Mouse (Mus musculus) cerebellum, adult 18-20 months (tissue): Measurements from ENCODE around the gene Theg.

Source experiments
- DNase-seq, 2 experiments: peaks; one replicate each; pipeline ENCODE4 v3.0.0; 2021

The Theg gene

GRCm38 (mm10) chr10:79587061-79587751, at the start of gene Theg:
Theg (minus strand) TSS chr10:79587331.
- DNase-seq = no peak

GRCm38 (mm10) chr10:79636287-79636686, 49.2 kb upstream of the Theg start:
- DNase-seq = peak; percentile 50 to 57

- DNase-seq = no peak
Measured at GRCm38 (mm10) chr10:79633006-79633777, 46.1 kb upstream of the Theg start.

GRCm38 (mm10) chr10:79631432-79631831, 44.3 kb upstream of the Theg start:
- DNase-seq = no peak

- DNase-seq = no peak
Measured at GRCm38 (mm10) chr10:79628377-79628776, 41.2 kb upstream of the Theg start.

GRCm38 (mm10) chr10:79626156-79626555, 39.0 kb upstream of the Theg start:
- no peak for DNase-seq

- no peak for DNase-seq
Measured at GRCm38 (mm10) chr10:79625398-79625797, 38.3 kb upstream of the Theg start.

- peak in 1 of 2 experiments; percentile 21 for DNase-seq
Measured at GRCm38 (mm10) chr10:79623950-79624349, 36.8 kb upstream of the Theg start.

GRCm38 (mm10) chr10:79616376-79616775, 29.2 kb upstream of the Theg start:
- DNase-seq = no peak

- peak; percentile 47 to 53 for DNase-seq
Measured at GRCm38 (mm10) chr10:79615860-79616259, 28.7 kb upstream of the Theg start.

- DNase-seq = no peak
Measured at GRCm38 (mm10) chr10:79614305-79614643, 27.1 kb upstream of the Theg start.

- peak; percentile 66 to 72 for DNase-seq
Measured at GRCm38 (mm10) chr10:79613578-79614304, 26.6 kb upstream of the Theg start, which contains the start of gene C2cd4c. C2cd4c (minus strand) TSS chr10:79614025.

GRCm38 (mm10) chr10:79612192-79613135, 25.3 kb upstream of the Theg start:
- peak; percentile 35 to 50 for DNase-seq

- DNase-seq = no peak
Measured at GRCm38 (mm10) chr10:79611296-79611695, 24.2 kb upstream of the Theg start.

- no peak for DNase-seq
Measured at GRCm38 (mm10) chr10:79609276-79609675, 22.1 kb upstream of the Theg start.

- no peak for DNase-seq
Measured at GRCm38 (mm10) chr10:79607892-79608291, 20.8 kb upstream of the Theg start.

- no peak for DNase-seq
Measured at GRCm38 (mm10) chr10:79606537-79606936, 19.4 kb upstream of the Theg start.

GRCm38 (mm10) chr10:79597936-79598230, 10.8 kb upstream of the Theg start:
- no peak for DNase-seq

GRCm38 (mm10) chr10:79597051-79597935, 10.2 kb upstream of the Theg start:
- DNase-seq = no peak

- no peak for DNase-seq
Measured at GRCm38 (mm10) chr10:79595590-79595929, 8.4 kb upstream of the Theg start.

GRCm38 (mm10) chr10:79594872-79595589, 7.9 kb upstream of the Theg start:
- DNase-seq = peak; percentile 73
